Mouse (Mus musculus): ENCODE data around the gene Duoxa2.

- TF ChIP-seq EP300 (IDR thresholded peaks at IDR 0.05; ENCODE audit: insufficient read depth, low read depth, low read length): no peak
- TF ChIP-seq POLR2A (IDR thresholded peaks at IDR 0.05; ENCODE audit: insufficient read depth, low read length): no peak
Measured at GRCm38 (mm10) chr2:122302574-122303241, 4.0 kb downstream of the Duoxa2 start.

All from ES-Bruce4 (cell line).